Mouse (Mus musculus) left cerebral cortex, postnatal 25 days (tissue): ENCODE data around the gene Fam136a. TPM values are rescaled to one million over a fixed set of nuclear protein-coding genes. Genes with fewer than 3 reads are reported as not detected.
A peak's percentile ranks its signal among the peaks of the same experiment; 100 is the strongest.

ENCODE experiments used
- DNase-seq, 2 experiments: peaks; one replicate each; pipeline ENCODE4 v3.0.0; 2022; ENCODE audit warnings: low spot score in 2 of 2, mixed read lengths in 1 of 2
- intact Hi-C: fragments of 180-260 bp; cut with DNase I; formaldehyde crosslinking; loops from one replicate; pipeline ENCODE4 v1.15.1; 2025
- total RNA-seq, 2 experiments: library from RNA; stranded (reverse); gene quantifications; 2 replicates each; pipeline ENCODE4 v1.2.3; 2021

Fam136a gene
- total RNA-seq, 2 experiments from 2014 or later = 23.9 to 24.1 TPM

DNA sequence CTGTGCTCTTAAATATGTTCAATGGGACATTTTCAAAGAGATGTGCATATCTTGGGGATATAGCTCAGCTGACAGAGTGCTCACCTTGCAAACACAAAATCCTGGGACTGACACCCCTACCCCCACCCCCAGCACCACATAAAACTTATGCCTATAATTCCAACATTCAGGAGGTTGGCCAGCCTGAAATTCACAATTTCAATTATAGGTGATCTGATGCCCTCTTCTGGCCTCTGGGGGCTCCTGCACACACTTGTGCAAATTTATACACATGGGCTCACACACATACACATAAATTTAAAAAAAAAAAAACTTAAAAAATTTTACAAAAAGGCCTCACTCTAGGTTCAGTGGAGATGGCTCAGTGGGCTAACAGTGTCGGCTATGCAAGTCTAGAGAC lies 27.7 kb downstream of the Fam136a start:
- DNase-seq = no peak
- intact Hi-C loops = no loop called here

DNA sequence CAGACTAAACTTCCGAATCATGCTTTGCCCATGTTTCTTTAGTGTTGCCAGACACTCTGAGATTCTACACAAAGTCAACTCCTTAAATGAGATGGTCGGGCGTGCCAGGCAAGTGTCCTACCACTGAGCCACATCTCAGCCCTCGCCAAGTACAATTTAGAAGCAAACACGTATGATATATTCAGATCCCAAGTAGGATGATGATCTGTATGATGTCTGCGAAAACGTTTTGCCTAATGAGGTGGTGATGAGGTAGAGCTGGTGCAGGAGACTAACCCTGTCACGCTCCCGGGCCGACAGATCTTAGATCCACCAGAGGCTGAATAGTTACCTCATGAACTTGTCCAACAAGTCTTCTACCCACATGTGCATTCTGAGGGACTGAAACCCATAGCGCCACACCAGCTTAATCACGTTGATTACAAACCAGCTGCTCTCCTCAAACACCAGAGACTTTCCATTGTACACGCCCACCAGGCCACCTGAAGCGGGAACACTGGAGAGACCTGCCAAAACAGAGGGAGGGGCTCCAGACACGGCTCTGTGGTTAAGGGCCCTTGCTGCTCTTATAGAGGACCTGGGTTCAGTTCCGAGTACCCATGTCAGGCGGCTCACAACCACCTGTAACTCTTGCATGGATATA lies 28.8 kb downstream of the Fam136a start:
- intact Hi-C loops = no loop called here
- DNase-seq = no peak

DNA sequence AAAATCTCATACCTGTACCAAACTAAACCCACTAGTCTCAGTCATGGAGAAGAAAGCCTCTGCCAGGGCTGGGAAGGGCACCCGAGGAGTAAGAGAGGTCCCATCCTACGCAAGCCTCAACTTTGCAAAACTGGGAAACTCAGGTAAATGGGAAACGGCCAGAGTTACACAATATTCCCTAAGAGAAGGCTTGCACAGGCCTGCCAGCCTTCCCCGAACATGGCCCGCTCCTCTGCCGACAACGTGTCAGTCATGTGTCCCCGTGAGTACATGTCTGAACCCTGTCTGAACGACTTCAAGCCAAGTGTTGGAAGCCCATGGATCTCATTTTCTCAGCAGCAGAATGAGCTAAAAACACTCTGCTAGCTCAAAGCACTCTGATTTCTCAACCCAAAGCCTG lies 29.6 kb downstream of the Fam136a start:
- intact Hi-C loops = no loop called here
- no peak for DNase-seq

- no peak for DNase-seq
- intact Hi-C loops = loop anchor here (2.0 kb wide), 2 partner anchors 31 to 267 kb away; partner anchors contain the start of gene Fam136a
Observed at GRCm38 (mm10) chr6:86395969-86396368, 30.5 kb downstream of the Fam136a start.

DNA sequence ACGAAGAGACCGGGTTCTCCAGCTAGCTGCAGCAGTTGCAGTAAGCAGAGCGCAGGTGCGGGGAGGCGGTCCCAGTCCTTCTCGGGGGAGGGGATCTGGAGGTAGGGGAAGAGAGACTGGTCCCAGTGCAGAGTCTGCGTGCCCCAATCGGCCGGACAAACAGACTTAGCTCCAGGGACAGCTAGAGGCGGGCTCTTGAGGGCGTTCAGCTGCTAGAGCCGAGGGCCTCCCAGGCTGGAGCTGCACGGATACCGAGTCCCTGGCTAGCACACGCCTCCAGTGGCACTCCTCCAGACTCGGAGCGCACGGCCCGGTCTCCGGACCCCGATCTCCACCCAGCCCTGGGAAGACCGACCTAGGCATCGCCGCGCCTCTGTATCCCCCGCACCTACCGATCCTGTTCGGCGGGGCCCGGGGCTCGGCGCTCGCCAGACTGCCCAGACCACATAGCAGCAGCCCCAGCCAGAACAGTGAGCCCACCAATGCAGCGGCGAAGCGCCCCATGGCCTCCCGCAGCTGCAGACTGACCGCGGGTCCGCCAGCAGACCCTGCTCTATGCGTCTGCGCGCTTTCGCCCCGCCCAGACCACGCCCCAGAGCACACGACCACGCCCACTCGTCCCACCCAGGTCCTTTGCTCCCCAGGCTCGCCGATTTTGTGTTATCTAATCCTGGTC lies 31.3 kb downstream of the Fam136a start, which contains the start of gene Pcyox1:
Gene Pcyox1, minus strand, starts transcription at position 574 of the 676 bp plus-strand sequence.
- DNase-seq = peak; percentile 87 to 89
- intact Hi-C loops = loop anchor here (2.0 kb wide), 2 partner anchors 32 to 268 kb away; partner anchors contain the start of gene Fam136a

- intact Hi-C loops = loop anchor here (2.0 kb wide), 2 partner anchors 33 to 269 kb away; partner anchors contain the start of gene Fam136a
- DNase-seq = no peak
Observed at GRCm38 (mm10) chr6:86397257-86397980, 32.0 kb downstream of the Fam136a start.

- intact Hi-C loops = no loop called here
- no peak for DNase-seq
Observed at GRCm38 (mm10) chr6:86398986-86399385, 33.5 kb downstream of the Fam136a start.

DNA sequence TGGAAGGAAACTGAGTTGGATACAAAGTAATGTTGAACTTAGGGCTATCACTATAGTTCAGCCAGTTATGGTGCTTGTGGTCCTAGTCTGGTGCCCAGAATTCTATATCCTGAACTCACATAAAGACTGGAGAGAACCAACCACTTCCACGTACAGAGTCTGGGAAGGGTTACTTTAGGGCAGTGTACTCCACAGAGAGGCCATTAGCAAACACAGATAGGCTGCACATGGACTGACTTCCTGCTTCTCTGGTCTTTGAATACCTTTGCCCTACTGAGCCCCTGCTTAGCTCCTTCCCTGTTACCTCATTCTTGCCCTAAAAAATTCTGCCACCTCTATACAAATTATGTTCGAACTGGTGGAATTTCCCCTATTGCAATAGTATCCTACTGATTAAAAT lies 34.5 kb downstream of the Fam136a start:
- intact Hi-C loops = no loop called here

GRCm38 (mm10) chr6:86400972-86401371 lies 35.5 kb downstream of the Fam136a start:
- DNase-seq = peak; percentile 51 to 67
- intact Hi-C loops = no loop called here

More for the DNA sequence above, 34.5 kb downstream of the Fam136a start:
- DNase-seq = no peak

DNA sequence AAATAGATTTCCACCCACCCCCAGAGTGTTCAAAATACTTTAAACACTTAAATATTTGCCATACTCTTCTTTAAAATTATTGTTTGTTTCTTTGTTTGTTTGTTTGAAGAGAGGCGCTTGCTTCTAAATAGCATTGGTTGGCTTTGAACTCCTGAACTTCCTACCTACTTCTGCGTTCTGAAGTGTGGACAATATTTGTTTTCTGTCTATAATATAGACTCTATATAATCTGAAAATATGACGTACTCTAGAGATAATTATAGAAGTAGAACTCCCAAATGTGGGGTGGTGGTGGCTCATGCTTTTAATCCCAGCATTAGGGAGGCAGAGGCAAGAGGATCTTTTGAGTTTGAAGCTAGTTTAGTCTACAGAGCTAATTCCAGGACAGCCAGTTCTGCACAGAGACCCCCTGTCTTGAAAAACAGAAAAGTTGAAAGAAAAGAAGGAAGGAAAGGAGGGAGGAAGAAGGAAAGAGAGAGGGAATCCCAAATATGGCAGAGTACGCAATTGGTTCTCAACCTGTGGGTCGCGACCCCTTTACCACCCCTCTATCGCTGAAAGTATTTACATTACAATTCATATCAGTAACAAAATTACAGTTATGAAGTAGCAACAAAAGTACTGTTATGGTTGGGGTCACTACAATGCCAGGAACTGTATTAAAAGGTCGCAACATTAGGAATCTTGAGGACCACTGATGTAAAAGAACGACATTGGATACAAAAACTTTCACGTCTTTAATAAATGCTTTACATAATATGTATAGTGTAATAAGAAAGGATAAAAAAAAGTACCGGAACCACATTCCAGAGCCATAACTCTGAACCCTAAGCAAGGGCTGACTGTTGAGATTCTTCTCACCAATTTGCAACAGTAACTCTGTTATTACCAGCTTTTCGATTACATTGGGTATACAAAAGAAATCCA lies 37.5 kb downstream of the Fam136a start:
- no peak for DNase-seq
- intact Hi-C loops = no loop called here

DNA sequence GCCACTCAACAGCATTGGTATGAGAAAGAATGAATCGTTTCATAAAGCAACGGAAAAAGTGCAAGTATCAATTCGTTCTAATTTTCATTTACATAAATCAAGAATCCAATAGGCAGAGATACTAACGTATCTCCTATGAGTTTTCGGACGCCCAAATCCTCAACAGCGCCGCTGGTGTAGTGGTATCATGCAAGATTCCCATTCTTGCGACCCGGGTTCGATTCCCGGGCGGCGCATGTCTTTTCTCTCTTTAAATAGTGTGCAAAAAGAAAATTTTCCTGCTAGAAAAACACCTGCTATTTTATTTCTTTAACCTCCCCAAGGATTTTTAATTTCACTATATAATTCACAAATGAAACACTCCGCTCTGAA lies 38.3 kb downstream of the Fam136a start:
- peak; percentile 92 to 96 for DNase-seq
- intact Hi-C loops = no loop called here

DNA sequence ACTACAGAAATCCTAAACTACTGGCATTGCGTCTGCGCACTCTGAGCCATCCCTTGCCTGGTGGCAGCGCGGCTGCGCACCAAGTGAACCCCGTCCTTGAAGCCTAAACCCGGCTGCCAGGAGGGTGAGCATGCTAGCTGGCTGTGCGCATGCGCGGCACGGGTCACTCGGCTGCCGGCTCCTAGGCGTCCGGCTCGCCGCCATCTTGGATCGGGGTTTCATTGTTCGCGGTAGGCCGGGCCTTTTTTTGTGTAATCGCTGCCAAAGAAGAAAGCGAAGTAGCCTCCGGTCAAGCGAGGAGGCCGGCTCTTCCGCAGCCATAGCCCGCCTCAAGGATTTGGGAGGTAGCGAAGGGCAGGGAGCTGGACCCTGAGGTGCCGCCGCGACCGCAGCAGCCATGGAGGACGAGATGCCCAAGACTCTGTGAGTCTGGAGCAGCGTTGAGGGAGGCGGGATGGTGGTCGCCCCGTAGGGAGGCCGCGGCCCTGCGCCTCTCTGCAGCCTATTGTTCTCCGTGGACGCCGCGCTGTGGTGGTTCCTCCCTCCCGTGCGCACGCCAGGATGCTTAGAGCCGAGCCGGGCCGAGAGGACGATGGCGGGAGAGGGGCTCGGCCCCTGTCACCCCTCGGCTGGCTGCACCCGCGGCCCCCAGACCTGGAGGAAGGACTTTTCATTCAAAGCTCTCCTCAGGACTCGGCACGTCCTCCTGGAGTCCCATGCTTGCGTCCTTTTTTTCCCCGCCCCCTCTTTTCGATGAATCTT lies 38.8 kb downstream of the Fam136a start, which contains the start of gene Tia1:
Gene Tia1, plus strand, starts transcription at position 120 of the 762 bp plus-strand sequence.
- intact Hi-C loops = no loop called here
- DNase-seq = peak; percentile 97 to 98

DNA sequence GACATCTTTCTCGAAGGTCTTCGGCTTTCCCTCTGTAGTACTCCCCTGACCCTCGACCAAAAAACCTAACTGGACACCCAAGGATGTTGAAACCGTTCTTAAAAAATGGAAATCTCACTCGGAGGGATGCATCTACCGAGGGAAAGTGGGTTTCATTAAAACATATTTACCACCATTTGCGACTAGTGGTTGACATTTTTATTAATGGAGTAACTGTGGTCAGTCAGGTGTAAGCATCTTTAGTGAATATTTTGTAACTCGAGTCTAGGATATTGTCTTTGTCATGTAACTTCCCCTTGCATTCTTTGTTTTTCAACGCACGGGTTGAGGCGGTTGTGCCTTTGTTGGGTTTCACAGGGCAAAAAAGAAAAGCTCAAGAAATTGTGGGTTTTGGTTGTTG lies 39.5 kb downstream of the Fam136a start:
- no peak for DNase-seq
- intact Hi-C loops = no loop called here

DNA sequence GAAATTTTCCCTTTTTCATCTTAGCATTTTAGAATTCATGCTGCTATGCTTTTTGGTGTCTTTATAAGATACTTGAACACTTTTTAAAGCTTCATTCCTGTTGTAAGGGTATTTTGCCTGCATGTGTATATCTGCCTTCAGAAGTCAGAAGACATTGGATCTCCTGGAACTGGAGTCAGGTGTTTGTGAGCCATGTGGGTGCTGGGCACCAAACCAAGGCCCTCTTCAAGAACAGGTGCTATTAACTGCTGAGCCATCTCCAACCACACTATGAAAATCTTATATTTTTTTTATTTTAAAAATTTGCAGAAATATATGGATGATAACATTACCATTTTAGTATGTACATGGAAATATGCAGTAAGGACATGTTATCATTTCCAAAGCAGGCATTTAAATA lies 40.9 kb downstream of the Fam136a start:
- intact Hi-C loops = no loop called here
- no peak for DNase-seq

- intact Hi-C loops = no loop called here
Observed at GRCm38 (mm10) chr6:86418711-86419110, 53.3 kb downstream of the Fam136a start.

GRCm38 (mm10) chr6:86419239-86419638 lies 53.8 kb downstream of the Fam136a start:
- no peak for DNase-seq
- intact Hi-C loops = no loop called here

More at GRCm38 (mm10) chr6:86418711-86419110, 53.3 kb downstream of the Fam136a start:
- no peak for DNase-seq
